Mouse (Mus musculus) v-Abl transformed pro-B cells (cell line): Measurements from ENCODE around the gene 2410131K14Rik.

Experiments used
- in situ Hi-C, 2 experiments: fragments of 400-800 bp; cut with MboI; formaldehyde crosslinking; loops; one replicate each; pipeline ENCODE4 v1.15.1; 2025; ENCODE audit not compliant: unreplicated experiment in 2 of 2

The 2410131K14Rik gene

DNA sequence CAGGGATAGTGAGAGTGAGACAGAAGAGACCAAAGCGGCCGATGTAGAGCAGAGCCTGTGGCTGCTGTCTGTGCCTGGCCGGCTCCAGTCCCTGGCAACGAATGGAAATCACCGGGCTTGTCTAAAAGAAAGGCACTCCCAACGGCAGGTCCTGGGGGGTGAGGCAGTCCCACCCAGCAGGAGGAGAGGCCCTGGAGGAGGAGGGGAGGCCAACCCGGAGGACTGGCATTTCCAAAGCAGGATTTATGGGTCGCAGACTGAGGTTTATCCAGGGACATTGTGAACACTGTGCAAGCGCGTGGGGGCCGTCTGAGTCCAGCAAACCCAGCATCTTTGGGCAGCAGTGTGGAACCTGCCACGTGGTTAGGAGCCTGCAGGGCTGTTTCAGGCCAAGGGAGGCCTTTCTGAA is 52.3 kb downstream of the 2410131K14Rik start:
- in situ Hi-C loops = no loop called here

GRCm38 (mm10) chr5:118299720-118300400 is 54.8 kb downstream of the 2410131K14Rik start:
- in situ Hi-C loops = no loop called here

- in situ Hi-C loops = no loop called here
These were observed 57.6 kb downstream of the 2410131K14Rik start for GRCm38 (mm10) chr5:118302466-118303155.

DNA sequence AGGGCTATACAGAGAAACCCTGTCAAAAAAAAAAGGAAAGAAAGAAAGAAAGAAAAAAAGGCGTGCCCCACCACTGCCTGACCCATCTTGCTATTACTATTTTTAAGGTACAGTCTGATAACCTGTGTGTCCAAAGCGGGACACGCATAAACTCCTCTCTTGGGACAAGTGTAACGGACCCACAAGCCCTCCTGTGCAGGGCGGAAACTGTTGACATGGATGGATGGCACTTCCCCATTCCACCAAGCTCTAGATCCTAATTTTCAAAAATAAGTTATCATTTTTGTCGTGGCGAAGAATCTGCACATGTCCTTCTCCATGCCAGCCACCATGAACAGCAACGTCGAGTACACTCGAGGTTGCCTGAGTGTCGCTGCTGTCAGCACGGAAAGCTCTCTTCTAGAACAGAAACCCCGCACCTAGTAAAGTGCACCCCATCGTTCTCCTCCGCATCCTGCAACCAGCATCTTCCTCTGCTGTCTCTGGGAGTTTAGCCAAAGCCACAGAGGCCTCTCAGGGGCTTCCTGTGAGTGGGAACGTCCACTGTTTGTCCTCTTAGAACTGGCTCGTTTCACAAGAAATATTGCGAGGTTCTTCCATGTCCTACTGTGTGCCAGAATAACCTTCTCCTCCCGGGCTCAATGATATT is 60.1 kb downstream of the 2410131K14Rik start:
- in situ Hi-C loops = no loop called here

GRCm38 (mm10) chr5:118310389-118310788 is 65.4 kb downstream of the 2410131K14Rik start:
- in situ Hi-C loops = no loop called here

DNA sequence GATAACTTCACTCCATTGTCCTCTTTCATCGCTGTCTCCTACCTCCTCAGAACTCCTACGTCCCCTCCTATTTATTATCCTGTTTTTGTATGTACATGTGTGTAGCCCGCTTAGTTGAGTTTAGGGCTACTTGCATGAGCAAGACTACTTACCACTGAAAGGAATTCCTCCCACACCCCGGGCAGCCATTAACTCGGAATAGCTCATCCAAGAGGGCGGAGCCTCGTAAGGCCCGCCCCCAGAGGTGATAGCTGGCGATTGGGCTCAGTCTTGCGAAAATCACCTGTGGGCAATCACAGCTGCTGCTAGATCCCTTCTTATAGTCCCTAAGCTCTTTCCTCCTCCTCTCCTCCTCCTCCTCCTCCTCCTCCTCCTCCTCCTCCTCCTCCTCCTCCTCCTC is 66.2 kb downstream of the 2410131K14Rik start:
- in situ Hi-C loops = no loop called here

DNA sequence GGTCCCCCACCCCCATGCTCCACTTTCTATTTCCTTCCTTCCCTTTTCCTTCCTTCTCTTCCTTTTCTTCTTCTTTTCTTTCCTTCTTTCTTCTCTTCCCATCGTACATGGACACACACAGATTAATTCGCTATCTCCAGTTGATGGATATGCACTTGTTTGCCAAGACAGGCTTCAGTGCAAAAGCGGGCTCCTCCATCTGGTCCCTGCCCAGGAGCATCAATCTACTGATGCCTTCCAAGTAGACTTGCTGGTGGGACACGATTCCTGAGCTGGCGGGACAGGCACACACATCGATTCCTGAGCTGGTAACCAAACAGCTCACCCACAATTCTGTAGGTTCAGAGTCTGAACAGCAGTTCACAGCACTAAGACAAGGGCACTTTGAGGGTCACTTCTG is 68.7 kb downstream of the 2410131K14Rik start:
- in situ Hi-C loops = no loop called here
